Mouse (Mus musculus) right cerebral cortex, postnatal 14 days (tissue): ENCODE results near the gene Cox6a1.
A peak's percentile ranks its signal among the peaks of the same experiment; 100 is the strongest.
"Not testable (repeated sequence)": the region's sequence is repeated elsewhere in the genome, so short reads cannot be mapped to it uniquely, and the experiment has no call there.

Experiments
- DNase-seq: peaks from one replicate; pipeline ENCODE4 v3.0.0; 2022

Gene Cox6a1

GRCm38 (mm10) chr5:115348546-115349224, at the start of gene Cox6a1:
Cox6a1 (minus strand) TSS chr5:115348981.
- DNase-seq: peak; percentile 99

GRCm38 (mm10) chr5:115397839-115398780, 49.3 kb upstream of the Cox6a1 start:
- peak; percentile 65 for DNase-seq

GRCm38 (mm10) chr5:115396654-115397053, 47.9 kb upstream of the Cox6a1 start:
- no peak for DNase-seq

GRCm38 (mm10) chr5:115394836-115395235, 46.1 kb upstream of the Cox6a1 start:
- no peak for DNase-seq

- no peak for DNase-seq
These were observed 45.4 kb upstream of the Cox6a1 start for GRCm38 (mm10) chr5:115394223-115394622.

GRCm38 (mm10) chr5:115392969-115393368, 44.2 kb upstream of the Cox6a1 start:
- no peak for DNase-seq

GRCm38 (mm10) chr5:115391935-115392334, 43.2 kb upstream of the Cox6a1 start:
- no peak for DNase-seq

- not testable (repeated sequence) for DNase-seq
These were observed 30.1 kb upstream of the Cox6a1 start for GRCm38 (mm10) chr5:115378882-115379281.

GRCm38 (mm10) chr5:115375436-115375835, 26.7 kb upstream of the Cox6a1 start:
- no peak for DNase-seq

- no peak for DNase-seq
These were observed 25.5 kb upstream of the Cox6a1 start for GRCm38 (mm10) chr5:115374204-115374820.

- DNase-seq: peak; percentile 19
These were observed 24.8 kb upstream of the Cox6a1 start for GRCm38 (mm10) chr5:115373441-115374203.

- DNase-seq: no peak
These were observed 23.0 kb upstream of the Cox6a1 start for GRCm38 (mm10) chr5:115371736-115372135.

GRCm38 (mm10) chr5:115364782-115365181, 16.0 kb upstream of the Cox6a1 start:
- DNase-seq: no peak

- DNase-seq: peak; percentile 44
These were observed 14.3 kb upstream of the Cox6a1 start for GRCm38 (mm10) chr5:115362819-115363714.

GRCm38 (mm10) chr5:115362216-115362615, 13.4 kb upstream of the Cox6a1 start:
- DNase-seq: no peak

- no peak for DNase-seq
These were observed 11.1 kb upstream of the Cox6a1 start for GRCm38 (mm10) chr5:115359851-115360372.

GRCm38 (mm10) chr5:115359438-115359837, 10.7 kb upstream of the Cox6a1 start:
- DNase-seq: no peak

- peak; percentile 85 for DNase-seq
These were observed 10.1 kb upstream of the Cox6a1 start for GRCm38 (mm10) chr5:115358872-115359271.

- no peak for DNase-seq
These were observed 6.3 kb upstream of the Cox6a1 start for GRCm38 (mm10) chr5:115355070-115355469.

- no peak for DNase-seq
These were observed 2.6 kb upstream of the Cox6a1 start for GRCm38 (mm10) chr5:115351348-115351747.

GRCm38 (mm10) chr5:115349225-115349555, 409 bp upstream of the Cox6a1 start:
- DNase-seq: no peak
